Mouse (Mus musculus): ENCODE data around the gene Csta1.

DNA sequence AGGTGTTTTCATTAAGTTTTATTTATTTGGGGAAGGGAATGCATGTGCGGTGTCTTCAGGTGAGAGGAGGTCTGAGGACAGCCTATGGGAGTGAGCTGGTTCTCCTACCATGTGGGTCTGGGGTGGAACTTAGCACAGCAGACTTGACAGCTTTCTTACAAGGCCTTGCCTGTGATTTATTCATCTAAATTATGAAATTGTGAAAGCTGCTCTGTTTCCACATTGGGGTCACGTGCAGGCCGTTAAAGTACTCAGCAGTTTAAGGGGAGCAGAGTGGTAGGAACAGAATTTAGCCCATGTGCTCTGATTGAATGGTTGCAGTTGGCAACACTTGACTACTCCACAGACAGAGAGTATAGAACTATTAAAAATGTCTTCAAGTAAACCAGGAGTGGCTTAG lies 51.1 kb downstream of the Csta1 start:
- TF ChIP-seq CTCF (IDR thresholded peaks at IDR 0.05; ENCODE audit: low read depth, low read length) (no peak), POLR2A (IDR thresholded peaks at IDR 0.05; ENCODE audit: borderline replicate concordance, low read depth, low read length) (no peak)
